Mouse (Mus musculus): ENCODE results near the gene Rcan3.

DNA sequence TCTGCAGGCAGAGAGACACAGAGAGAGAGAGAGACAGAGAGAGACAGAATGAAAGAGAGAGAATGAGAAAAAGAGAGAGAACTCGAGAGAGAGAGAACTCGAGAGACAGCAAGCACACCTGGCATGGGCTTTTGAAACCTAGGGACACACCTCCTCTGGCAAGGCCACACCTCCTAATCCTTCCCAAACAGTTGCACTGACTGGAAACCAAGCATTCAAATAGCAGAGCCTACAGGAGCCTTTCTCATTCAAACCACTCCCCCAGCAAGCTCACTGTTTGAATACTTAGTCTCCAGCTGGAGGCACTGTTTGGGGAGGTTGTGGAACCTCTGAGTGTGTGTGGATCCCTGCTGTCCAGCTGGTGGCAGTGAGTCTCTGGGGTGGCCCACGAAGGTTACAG is 40.9 kb downstream of the Rcan3 start:
- TF ChIP-seq POLR2A (IDR thresholded peaks at IDR 0.05; ENCODE audit: extremely low read depth, insufficient read depth, low read length) (no peak), CTCF (IDR thresholded peaks at IDR 0.05; ENCODE audit: extremely low read depth, insufficient read depth, low read length) (no peak)

All from cortical plate, adult 2 months (tissue).